Mouse (Mus musculus) heart, postnatal 36 days (tissue): ENCODE results near the gene Zfp82. TPM values are rescaled to one million over a fixed set of nuclear protein-coding genes. Genes with fewer than 3 reads are reported as not detected.
A peak's percentile ranks its signal among the peaks of the same experiment; 100 is the strongest.
"Not testable (repeated sequence)": the region's sequence is repeated elsewhere in the genome, so short reads cannot be mapped to it uniquely, and the experiment has no call there.

Experiments used
- DNase-seq, 2 experiments: peaks; one replicate each; pipeline ENCODE4 v3.0.0; 2021 to 2022
- intact Hi-C: fragments of 180-260 bp; cut with DNase I; formaldehyde crosslinking; loops from one replicate; pipeline ENCODE4 v1.15.1; 2025
- total RNA-seq, 2 experiments: library from RNA; stranded (reverse); gene quantifications; 2 replicates each; pipeline ENCODE4 v1.2.3; 2021

Zfp82 gene
- total RNA-seq, result 1 to 10 TPM; 1.7 to 2.6 TPM

- intact Hi-C loops, result loop anchor here (2.0 kb wide), 1 partner anchor 16 kb away; no protein-coding TSS in a partner anchor
- DNase-seq, result peak; percentile 78 to 85
Observed at GRCm38 (mm10) chr7:30072146-30073028, at the start of gene Zfp82. TSS of gene Zfp82 (minus strand) at chr7:30072900.

GRCm38 (mm10) chr7:30122188-30122530 is 49.5 kb upstream of the Zfp82 start:
- DNase-seq, result no peak
- intact Hi-C loops, result loop anchor here (2.0 to 5.0 kb wide), 2 partner anchors 35 to 47 kb away; partner anchors contain the start of gene Zfp146

- DNase-seq, result peak; percentile 92 to 93
- intact Hi-C loops, result loop anchor here (2.0 to 5.0 kb wide), 3 partner anchors 23 to 47 kb away; partner anchors contain the start of gene Zfp146
Observed at GRCm38 (mm10) chr7:30121308-30122187, 48.8 kb upstream of the Zfp82 start, which contains the start of gene Zfp382. TSS of gene Zfp382 (plus strand) at chr7:30121942.

GRCm38 (mm10) chr7:30117935-30118334 is 45.2 kb upstream of the Zfp82 start:
- DNase-seq, intact Hi-C loops: not testable (repeated sequence)

- intact Hi-C loops, result no loop called here
- no peak for DNase-seq
Observed at GRCm38 (mm10) chr7:30116076-30116475, 43.4 kb upstream of the Zfp82 start.

- intact Hi-C loops, result loop anchor here (2.0 kb wide), 1 partner anchor 22 kb away; the partner anchor contains the start of gene Zfp382
Observed at GRCm38 (mm10) chr7:30099297-30099696, 26.6 kb upstream of the Zfp82 start.

GRCm38 (mm10) chr7:30095551-30096125 is 22.9 kb upstream of the Zfp82 start:
- intact Hi-C loops, result loop anchor here (2.0 kb wide), 2 partner anchors 45 to 73 kb away; partner anchors contain the start of genes Zfp14 and Zfp146
- no peak for DNase-seq

More at GRCm38 (mm10) chr7:30099297-30099696, 26.6 kb upstream of the Zfp82 start:
- peak in 1 of 2 experiments; percentile 29 for DNase-seq

GRCm38 (mm10) chr7:30094646-30095429 is 22.1 kb upstream of the Zfp82 start, which contains the start of gene Zfp260:
TSS of gene Zfp260 (plus strand) at chr7:30094777.
- intact Hi-C loops, result loop anchor here (2.0 to 5.0 kb wide), 3 partner anchors 44 to 83 kb away; partner anchors contain the start of genes Zfp14 and Zfp146
- peak; percentile 87 to 91 for DNase-seq

GRCm38 (mm10) chr7:30093918-30094415 is 21.3 kb upstream of the Zfp82 start:
- intact Hi-C loops, result loop anchor here (2.0 to 5.0 kb wide), 3 partner anchors 43 to 82 kb away; partner anchors contain the start of genes Zfp14 and Zfp146
- no peak for DNase-seq

- no peak for DNase-seq
- intact Hi-C loops, result loop anchor here (5.0 kb wide), 1 partner anchor 80 kb away; no protein-coding TSS in a partner anchor
Observed at GRCm38 (mm10) chr7:30092666-30093065, 20.0 kb upstream of the Zfp82 start.

GRCm38 (mm10) chr7:30090970-30091585 is 18.4 kb upstream of the Zfp82 start:
- no peak for DNase-seq
- intact Hi-C loops, result loop anchor here (5.0 kb wide), 1 partner anchor 79 kb away; no protein-coding TSS in a partner anchor

GRCm38 (mm10) chr7:30090092-30090969 is 17.6 kb upstream of the Zfp82 start, which contains the start of the genes Gm26920 and Zfp566:
TSS of gene Gm26920 (minus strand) at chr7:30090410.
TSS of gene Zfp566 (minus strand) at chr7:30090527.
- peak; percentile 95 to 96 for DNase-seq
- intact Hi-C loops, result loop anchor here (5.0 kb wide), 1 partner anchor 78 kb away; no protein-coding TSS in a partner anchor

GRCm38 (mm10) chr7:30089405-30089804 is 16.7 kb upstream of the Zfp82 start:
- intact Hi-C loops, result loop anchor here (2.0 to 5.0 kb wide), 2 partner anchors 17 to 33 kb away; partner anchors contain the start of genes Zfp382 and Zfp82
- no peak for DNase-seq

- no peak for DNase-seq
- intact Hi-C loops, result loop anchor here (5.0 kb wide), 1 partner anchor 36 kb away; the partner anchor contains the start of gene Zfp382
Observed at GRCm38 (mm10) chr7:30086524-30086923, 13.8 kb upstream of the Zfp82 start.

GRCm38 (mm10) chr7:30064622-30065021 is 8.1 kb downstream of the Zfp82 start:
- no peak for DNase-seq
- intact Hi-C loops, result no loop called here

GRCm38 (mm10) chr7:30062478-30062877 is 10.2 kb downstream of the Zfp82 start:
- DNase-seq, result no peak
- intact Hi-C loops, result no loop called here

- DNase-seq, result no peak
- intact Hi-C loops, result no loop called here
Observed at GRCm38 (mm10) chr7:30060341-30060740, 12.4 kb downstream of the Zfp82 start.
